Mouse (Mus musculus): Measurements from ENCODE around the gene Gm21304. TPM values are rescaled to one million over a fixed set of nuclear protein-coding genes. Genes with fewer than 3 reads are reported as not detected.
"Not testable (repeated sequence)": the region's sequence is repeated elsewhere in the genome, so short reads cannot be mapped to it uniquely, and the experiment has no call there.

Gene Gm21304
- not detected for total RNA-seq (2021)

DNA sequence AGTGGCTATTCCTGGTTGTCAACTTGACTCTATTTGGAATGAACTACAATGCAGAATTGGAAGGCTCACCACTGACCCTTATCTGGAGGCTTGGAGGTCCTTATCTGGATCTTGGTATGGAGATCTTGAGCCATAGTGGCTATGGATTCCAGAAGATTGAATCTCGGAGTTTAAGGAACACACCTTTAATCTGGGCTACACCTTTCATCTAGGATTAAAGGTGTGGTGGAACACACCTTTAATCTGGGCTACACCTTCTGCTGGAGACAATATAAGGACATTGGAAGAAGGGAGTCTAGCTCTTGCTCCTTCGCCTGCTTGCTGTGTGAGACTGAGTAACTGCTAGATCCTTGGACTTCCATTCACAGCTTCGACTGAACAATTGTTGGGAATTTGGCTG is at the start of gene Gm21304:
Gene Gm21304 (plus strand): TSS at position 301 of the 400 bp plus-strand sequence.
- not testable (repeated sequence) for DNase-seq (ENCODE audit: extremely low spot score in 1 of 2, low spot score in 1 of 2)

GRCm38 (mm10) chr10:104142687-104143086 is 25.6 kb upstream of the Gm21304 start, which contains the start of gene Gm21293:
Gene Gm21293 (plus strand): TSS chr10:104142987.
- not testable (repeated sequence) for DNase-seq (ENCODE audit: extremely low spot score in 1 of 2, low spot score in 1 of 2)

DNA sequence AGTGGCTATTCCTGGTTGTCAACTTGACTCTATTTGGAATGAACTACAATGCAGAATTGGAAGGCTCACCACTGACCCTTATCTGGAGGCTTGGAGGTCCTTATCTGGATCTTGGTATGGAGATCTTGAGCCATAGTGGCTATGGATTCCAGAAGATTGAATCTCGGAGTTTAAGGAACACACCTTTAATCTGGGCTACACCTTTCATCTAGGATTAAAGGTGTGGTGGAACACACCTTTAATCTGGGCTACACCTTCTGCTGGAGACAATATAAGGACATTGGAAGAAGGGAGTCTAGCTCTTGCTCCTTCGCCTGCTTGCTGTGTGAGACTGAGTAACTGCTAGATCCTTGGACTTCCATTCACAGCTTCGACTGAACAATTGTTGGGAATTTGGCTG is 17.1 kb upstream of the Gm21304 start, which contains the start of gene Gm6763:
Gene Gm6763 (plus strand): TSS at position 301 of the 400 bp plus-strand sequence.
- not testable (repeated sequence) for DNase-seq (ENCODE audit: extremely low spot score in 1 of 2, low spot score in 1 of 2)

- DNase-seq (ENCODE audit: extremely low spot score in 1 of 2, low spot score in 1 of 2), result not testable (repeated sequence)
Measured at GRCm38 (mm10) chr10:104159706-104160105, 8.6 kb upstream of the Gm21304 start, which contains the start of gene Gm8764. Gene Gm8764 (plus strand): TSS chr10:104160006.

DNA sequence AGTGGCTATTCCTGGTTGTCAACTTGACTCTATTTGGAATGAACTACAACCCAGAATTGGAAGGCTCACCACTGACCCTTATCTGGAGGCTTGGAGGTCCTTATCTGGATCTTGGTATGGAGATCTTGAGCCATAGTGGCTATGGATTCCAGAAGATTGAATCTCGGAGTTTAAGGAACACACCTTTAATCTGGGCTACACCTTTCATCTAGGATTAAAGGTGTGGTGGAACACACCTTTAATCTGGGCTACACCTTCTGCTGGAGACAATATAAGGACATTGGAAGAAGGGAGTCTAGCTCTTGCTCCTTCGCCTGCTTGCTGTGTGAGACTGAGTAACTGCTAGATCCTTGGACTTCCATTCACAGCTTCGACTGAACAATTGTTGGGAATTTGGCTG is 8.4 kb downstream of the Gm21304 start, which contains the start of gene Gm21312:
Gene Gm21312 (plus strand): TSS at position 301 of the 400 bp plus-strand sequence.
- not testable (repeated sequence) for DNase-seq (ENCODE audit: extremely low spot score in 1 of 2, low spot score in 1 of 2)

GRCm38 (mm10) chr10:104185233-104185632 is 16.9 kb downstream of the Gm21304 start, which contains the start of gene Gm20765:
Gene Gm20765 (plus strand): TSS chr10:104185533.
- not testable (repeated sequence) for DNase-seq (ENCODE audit: extremely low spot score in 1 of 2, low spot score in 1 of 2)

DNA sequence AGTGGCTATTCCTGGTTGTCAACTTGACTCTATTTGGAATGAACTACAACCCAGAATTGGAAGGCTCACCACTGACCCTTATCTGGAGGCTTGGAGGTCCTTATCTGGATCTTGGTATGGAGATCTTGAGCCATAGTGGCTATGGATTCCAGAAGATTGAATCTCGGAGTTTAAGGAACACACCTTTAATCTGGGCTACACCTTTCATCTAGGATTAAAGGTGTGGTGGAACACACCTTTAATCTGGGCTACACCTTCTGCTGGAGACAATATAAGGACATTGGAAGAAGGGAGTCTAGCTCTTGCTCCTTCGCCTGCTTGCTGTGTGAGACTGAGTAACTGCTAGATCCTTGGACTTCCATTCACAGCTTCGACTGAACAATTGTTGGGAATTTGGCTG is 25.4 kb downstream of the Gm21304 start, which contains the start of gene Gm4340:
Gene Gm4340 (plus strand): TSS at position 301 of the 400 bp plus-strand sequence.
- not testable (repeated sequence) for DNase-seq (ENCODE audit: extremely low spot score in 1 of 2, low spot score in 1 of 2)

GRCm38 (mm10) chr10:104209655-104210054 is 41.3 kb downstream of the Gm21304 start:
- no peak for DNase-seq (ENCODE audit: extremely low spot score in 1 of 2, low spot score in 1 of 2)

DNA sequence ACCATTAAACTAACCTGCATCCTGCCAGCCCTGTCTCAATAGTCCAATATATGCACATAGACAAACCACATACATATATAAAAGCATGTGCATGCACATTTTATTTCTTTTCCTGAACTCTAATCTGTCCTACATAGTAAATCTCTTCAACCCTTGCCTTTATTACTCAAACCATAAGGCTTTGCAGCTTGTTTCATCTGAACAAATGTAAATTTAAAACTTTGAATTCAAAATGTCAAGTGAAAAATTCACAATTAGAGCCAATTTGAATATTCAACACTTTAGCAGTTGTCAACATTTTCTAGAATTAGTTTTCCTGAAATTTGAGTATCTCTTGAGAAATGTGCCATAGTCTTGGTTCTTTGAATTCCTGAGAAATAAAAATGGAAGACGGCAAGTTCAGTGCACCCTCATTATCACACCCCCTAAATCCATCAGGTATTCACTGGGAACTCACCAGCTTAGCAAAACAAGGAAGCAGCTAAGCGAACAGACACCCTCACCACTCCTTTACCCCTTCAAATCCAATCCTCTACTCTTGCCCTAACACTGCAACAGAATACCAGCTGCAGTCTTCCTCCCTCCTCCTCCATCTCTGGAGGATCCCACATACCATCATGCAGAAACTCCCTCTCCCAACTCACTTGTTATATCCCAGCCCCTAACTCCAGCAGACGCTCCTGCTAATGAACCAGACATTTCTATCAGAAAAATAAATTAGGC is 42.1 kb downstream of the Gm21304 start:
- DNase-seq (ENCODE audit: extremely low spot score in 1 of 2, low spot score in 1 of 2), result no peak

GRCm38 (mm10) chr10:104214527-104214926 is 46.2 kb downstream of the Gm21304 start:
- no peak for DNase-seq (ENCODE audit: extremely low spot score in 1 of 2, low spot score in 1 of 2)

Other genes starting within 250 kb of the Gm21304 start
- gene Gm21293, start 25.5 kb upstream of the Gm21304 start, total RNA-seq (2021), result not detected
- not detected for gene Gm6763, start 17.0 kb upstream of the Gm21304 start, total RNA-seq (2021)
- not detected for gene Gm8764, start 8.5 kb upstream of the Gm21304 start, total RNA-seq (2021)
- not detected for gene Gm21312, start 8.5 kb downstream of the Gm21304 start, total RNA-seq (2021)
- gene Gm20765, start 17.0 kb downstream of the Gm21304 start, total RNA-seq (2021), result not detected
- not detected for gene Gm4340, start 25.5 kb downstream of the Gm21304 start, total RNA-seq (2021)

Measured in layer of hippocampus, postnatal 25 days (tissue).